Mouse (Mus musculus): ENCODE measurements around the gene Tnk2.

Gene Tnk2

DNA sequence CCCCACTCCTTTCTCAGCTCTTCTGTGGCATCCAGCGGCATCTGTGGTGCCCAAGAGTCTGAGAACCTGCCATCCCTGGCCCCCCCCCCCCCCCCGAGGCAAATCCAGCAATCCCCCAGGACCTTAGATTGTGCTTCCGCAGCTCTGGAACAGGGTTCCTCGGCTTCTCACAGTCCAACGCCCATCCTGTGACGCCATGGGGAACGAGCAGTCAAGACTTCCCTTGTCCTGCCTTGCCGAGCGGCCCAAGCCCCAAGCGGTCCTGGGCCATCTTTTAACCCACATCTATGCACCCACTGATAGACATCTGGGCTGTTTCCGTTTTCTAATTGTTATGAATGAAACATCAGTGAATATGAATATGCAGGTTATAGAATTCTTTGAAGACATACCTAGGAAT is 68.5 kb downstream of the Tnk2 start:
- DNase-seq (ENCODE audit: low spot score in 2 of 2), result no peak

GRCm38 (mm10) chr16:32713556-32713955 is 69.9 kb downstream of the Tnk2 start:
- no peak for DNase-seq (ENCODE audit: low spot score in 2 of 2)

DNA sequence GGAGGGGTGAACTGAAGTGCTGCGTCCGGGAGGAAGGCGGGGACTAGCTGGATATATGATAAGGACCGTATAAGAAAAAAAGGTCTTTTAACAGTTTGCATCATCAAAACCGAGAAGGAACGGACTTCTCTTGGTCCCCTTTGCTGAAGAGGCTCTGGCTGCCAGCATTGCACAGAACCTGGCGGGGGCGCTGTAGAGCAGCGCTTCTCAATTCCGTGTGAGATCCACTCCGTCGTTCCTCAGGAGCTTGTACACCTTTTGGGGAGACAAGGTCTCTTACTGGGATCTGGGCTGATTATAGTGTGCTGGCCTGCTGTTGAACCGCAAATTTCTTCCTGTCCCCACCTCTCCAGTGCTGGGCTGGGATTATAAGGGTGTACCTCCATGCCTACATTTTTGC is 71.7 kb downstream of the Tnk2 start:
- no peak for DNase-seq (ENCODE audit: low spot score in 2 of 2)

DNA sequence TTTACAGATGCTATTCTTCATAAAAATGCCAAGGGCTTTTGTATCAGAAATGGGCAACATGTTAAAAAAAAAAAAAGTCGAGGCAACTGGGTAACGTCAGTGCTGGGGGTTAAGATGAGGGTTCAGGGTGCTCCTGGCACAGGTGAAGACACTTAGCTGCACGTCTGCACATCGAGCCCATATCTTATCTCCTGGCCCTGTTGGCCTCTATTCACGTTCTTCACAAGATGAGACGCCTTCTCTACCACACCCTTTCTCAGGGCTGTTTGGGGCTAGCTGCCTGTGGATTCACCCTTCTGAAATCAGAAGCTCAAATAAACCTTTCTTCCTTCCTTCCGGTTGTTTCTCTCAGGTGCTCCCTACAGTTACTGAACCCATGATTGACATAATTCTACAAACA is 79.5 kb downstream of the Tnk2 start:
- no peak for DNase-seq (ENCODE audit: low spot score in 2 of 2)

GRCm38 (mm10) chr16:32723767-32724166 is 80.1 kb downstream of the Tnk2 start:
- DNase-seq (ENCODE audit: low spot score in 2 of 2), result no peak

GRCm38 (mm10) chr16:32724259-32724658 is 80.6 kb downstream of the Tnk2 start:
- DNase-seq (ENCODE audit: low spot score in 2 of 2), result no peak

- DNase-seq (ENCODE audit: low spot score in 2 of 2), result no peak
These were observed 82.8 kb downstream of the Tnk2 start for GRCm38 (mm10) chr16:32726501-32726900.

DNA sequence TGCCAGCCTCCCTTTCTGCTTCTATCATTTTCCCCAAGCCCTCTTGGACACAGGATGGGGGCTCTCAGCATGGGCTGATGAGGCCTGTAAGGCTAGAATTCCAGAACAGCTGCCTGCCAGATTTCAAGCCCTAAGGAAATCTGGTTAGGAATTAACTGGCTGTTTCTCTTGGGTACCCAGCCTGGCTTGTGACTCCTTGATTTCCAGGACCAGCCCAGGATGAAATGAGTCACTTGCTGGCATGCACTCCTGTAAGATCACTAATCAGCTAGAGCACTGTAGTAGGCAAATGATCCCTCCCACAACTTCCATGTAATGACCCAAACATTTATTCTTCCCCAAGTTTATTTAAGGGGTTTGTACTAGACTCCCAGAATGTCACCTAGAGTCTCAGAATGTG is 84.6 kb downstream of the Tnk2 start:
- DNase-seq (ENCODE audit: low spot score in 2 of 2), result no peak

DNA sequence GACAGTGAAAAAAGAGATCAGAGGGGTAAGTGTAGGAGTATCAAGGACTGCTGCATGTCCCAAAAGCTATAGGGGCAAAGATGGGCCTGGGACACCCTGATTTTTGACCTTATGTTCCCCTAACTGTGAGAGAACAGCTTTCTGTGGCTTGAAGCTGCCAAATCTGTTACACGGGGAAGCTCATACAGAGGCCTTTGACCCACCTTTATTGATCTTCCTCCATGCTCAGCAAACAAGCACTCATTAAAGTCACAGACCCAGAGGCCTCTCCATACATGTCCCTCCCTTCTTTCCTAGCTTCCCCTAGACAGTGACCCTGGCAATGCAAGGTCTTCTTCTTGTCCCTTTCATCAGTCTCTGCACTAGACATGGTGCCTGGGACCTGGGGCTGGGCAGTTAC is 85.1 kb downstream of the Tnk2 start:
- DNase-seq (ENCODE audit: low spot score in 2 of 2), result no peak

All from urinary bladder, adult 18-20 months (tissue).